Mouse (Mus musculus): ENCODE results near the gene 2310022B05Rik. TPM values are rescaled to one million over a fixed set of nuclear protein-coding genes. Genes with fewer than 3 reads are reported as not detected.

Gene 2310022B05Rik
- total RNA-seq, 2 experiments from 2014 or later = 52.3 to 58.1 TPM

DNA sequence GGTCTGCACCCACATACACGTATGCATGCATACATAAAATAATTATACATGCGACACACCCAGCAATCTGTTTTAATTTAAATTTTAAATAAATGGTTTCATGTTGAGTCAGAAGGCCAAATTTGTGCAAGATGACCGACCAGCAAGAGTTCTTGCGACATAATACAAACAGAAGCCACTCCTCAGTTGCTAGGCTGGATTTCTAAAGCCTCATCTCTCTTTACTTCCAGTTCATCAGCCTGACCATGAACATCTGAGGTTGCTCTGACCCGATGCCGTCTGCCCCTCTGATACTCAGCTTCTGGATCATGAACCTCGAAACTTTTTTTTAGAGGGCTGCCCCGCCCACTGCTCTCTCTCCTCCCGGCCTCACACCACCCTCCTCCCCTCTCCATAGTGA lies 44.9 kb downstream of the 2310022B05Rik start:
- DNase-seq (ENCODE audit: low spot score in 2 of 2) = no peak
- intact Hi-C loops (cut with DNase I) = loop anchor here (5.0 kb wide), 1 partner anchor 44 kb away; the partner anchor contains the start of gene 2310022B05Rik

DNA sequence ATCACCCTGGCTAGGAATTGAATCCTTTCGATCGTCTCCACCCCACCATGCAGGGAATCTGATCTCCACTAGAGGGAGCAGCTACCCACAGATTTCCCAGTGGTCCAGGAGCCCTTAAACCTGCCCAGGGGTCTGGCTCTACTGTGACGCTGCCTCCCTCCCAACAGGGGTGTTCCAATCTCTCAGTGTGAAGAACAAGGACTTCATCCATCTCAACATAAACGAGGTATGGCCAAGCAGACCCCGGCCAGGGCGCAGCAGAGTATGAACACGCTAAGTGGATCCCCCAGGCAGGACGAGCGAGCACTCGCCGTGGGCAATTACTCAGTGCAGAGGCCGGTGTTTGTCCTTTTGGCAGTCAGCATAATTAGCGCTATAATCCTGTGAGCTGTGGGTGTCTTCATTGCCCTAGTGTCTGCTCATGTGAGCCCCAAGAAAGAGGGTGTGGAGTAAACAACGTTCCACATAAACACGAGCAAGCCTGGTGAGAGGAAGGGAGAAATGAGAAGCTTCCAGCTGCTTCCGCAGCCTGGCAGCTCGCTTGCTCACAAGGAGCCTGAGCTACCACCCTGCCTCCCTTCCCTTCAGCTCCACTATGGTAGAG lies 45.8 kb downstream of the 2310022B05Rik start:
- DNase-seq (ENCODE audit: low spot score in 2 of 2) = peak; percentile 80 to 87
- intact Hi-C loops (cut with DNase I) = loop anchor here (1.0 to 5.0 kb wide), 2 partner anchors 45 to 60 kb away; partner anchors contain the start of gene 2310022B05Rik

DNA sequence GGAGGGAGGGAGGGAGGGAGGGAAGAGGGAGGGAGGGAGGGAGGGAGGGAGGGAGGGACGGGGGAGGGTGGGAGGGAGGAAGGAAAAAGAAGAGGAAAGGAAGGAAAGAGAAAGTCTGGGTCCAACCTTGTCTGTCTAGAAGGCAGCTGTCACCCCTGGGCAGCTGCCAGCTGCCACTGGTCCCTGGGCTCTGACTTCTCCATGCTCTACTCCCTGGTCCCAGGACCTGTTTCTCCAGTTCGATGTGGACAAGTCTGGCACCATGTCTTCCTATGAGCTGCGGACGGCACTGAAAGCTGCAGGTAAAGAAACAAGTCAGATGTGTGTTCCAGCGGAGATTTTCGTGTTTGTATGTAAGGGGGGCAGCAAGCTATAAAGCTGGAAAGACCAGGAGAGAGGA lies 48.8 kb downstream of the 2310022B05Rik start:
- intact Hi-C loops (cut with DNase I) = no loop called here
- DNase-seq (ENCODE audit: low spot score in 2 of 2) = no peak

DNA sequence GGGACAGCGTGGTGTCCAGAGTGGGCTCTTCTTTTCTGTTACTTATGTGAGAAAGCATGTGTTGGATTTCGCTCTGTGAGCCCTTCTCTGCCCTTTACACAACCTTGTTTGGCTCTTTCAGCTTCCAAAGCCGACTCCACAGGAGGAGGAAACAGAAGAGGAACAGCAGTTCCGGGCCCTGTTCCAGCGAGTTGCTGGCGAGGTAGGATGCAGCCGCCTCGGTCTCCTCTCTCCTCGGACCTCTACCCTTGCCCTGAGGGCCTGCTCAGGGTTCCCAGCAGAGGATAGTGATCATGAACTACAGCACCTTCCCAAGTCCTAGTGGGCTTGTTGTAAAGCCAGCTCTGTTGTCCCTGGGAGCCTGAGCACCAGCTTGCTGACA lies 54.2 kb downstream of the 2310022B05Rik start:
- DNase-seq (ENCODE audit: low spot score in 2 of 2) = no peak
- intact Hi-C loops (cut with DNase I) = no loop called here

DNA sequence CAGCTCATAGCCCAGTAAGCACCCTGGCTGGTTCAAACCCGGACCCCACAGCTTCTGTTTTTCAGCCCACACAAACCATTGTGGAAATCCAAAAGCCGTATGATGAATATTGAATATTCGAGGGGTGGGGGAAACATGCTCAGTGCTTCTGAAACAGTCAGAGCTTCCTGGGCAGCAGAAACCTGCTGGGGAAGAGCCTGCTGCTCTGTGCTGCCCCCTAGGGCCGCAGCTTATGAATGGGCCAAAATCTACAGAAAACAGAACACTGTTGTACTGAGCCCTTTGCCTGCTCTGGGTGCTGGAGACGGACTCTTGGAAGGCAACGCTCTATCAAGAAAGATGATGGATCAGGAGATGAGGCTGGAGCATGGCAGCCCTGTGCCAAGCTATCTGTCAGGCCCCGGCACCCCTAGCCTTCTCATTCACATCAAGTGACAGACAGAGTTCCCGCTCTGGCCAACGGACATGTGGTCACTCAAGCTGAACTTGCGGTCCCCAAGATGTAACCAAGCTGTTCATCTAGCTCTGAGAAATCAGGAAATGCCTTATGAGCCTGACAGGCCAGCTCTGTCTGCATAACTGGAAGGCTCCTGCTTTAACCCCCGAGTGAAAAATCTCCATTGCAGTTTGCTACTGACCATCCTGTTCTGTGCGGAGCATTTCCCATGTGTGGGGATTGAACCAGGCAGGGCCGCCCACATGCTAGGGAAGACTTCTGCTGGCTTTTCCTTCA lies 54.8 kb downstream of the 2310022B05Rik start:
- intact Hi-C loops (cut with DNase I) = no loop called here
- no peak for DNase-seq (ENCODE audit: low spot score in 2 of 2)

DNA sequence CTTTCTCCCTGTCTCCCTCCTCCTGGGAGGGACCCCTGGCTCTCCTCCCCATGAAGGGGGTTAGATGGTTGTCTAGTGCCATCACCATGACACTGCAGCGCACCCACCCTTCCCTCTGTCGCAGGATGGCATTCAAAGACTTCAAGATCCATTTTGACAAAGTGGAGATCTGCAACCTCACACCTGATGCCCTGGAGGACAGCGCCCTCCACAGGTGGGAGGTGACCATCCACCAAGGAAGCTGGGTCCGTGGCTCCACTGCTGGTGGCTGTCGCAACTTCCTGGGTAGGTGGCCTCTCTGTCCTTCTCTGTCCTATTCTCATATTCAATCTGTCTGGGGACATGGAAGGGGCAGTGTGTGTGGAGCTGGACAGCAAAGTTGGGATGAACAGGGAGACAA lies 59.1 kb downstream of the 2310022B05Rik start:
- DNase-seq (ENCODE audit: low spot score in 2 of 2) = no peak
- intact Hi-C loops (cut with DNase I) = no loop called here

DNA sequence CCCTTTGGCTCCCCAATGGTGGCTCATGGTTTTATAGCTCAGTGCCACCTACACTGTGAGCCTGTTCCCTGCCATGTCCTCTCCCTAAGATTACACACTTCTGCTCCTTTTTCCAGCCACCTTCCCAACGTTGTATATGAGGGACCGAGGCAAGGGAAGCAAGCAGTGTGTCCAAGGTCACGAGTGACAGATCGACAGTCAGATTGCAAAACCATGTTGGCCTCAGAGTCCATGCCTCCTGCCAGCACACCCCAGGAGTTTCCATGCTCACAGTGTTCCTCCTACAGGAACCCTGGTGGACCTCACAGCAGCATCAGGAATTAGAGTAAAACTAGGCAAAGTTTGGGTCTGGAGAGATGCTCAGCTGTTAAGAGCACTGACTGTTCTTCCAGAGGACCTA lies 73.8 kb downstream of the 2310022B05Rik start:
- DNase-seq (ENCODE audit: low spot score in 2 of 2) = no peak
- intact Hi-C loops (cut with DNase I) = no loop called here

DNA sequence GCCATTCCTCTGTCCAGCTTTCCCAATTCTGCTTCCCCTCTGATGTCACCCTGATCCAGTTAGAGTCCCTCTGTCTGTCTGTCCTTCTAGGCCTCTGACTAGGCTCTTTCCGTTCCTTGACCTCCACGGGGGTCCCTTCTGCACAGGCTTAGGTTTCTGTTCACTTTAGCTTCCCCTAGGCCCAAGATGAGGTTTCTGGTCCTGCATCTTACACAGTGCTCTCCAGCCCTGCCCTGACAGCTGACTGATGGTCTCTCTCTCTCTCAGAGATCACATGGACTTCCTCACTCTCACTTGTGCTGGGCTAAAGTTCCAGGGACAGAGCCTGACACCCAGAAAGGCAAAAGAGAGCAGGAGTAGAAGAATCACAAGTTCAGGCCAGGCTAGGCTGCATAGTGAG lies 76.6 kb downstream of the 2310022B05Rik start:
- intact Hi-C loops (cut with DNase I) = no loop called here
- DNase-seq (ENCODE audit: low spot score in 2 of 2) = no peak

Other genes starting within 250 kb of the 2310022B05Rik start
- gene Pgbd5, start 223.7 kb downstream of the 2310022B05Rik start, total RNA-seq (2021) = 100 to 1,000 TPM; 211 to 220 TPM
- gene Cog2, start 142.6 kb downstream of the 2310022B05Rik start, total RNA-seq (2021) = 10 to 100 TPM; 37.1 to 41.7 TPM
- gene Agt, start 93.7 kb downstream of the 2310022B05Rik start, total RNA-seq (2021) = 10 to 100 TPM; 10.6 to 19.5 TPM
- gene Capn9, start 87.3 kb downstream of the 2310022B05Rik start, total RNA-seq (2021) = under 1 TPM in 1 of 2 experiments, not detected in 1; 0.12 TPM
- gene Ttc13, start 58.6 kb upstream of the 2310022B05Rik start, total RNA-seq (2021) = 10 to 100 TPM; 35.6 to 49.9 TPM
- gene Arv1, start 58.8 kb upstream of the 2310022B05Rik start, total RNA-seq (2021) = 10 to 100 TPM in 1 of 2 experiments, 1 to 10 TPM in 1; 9.8 to 12.7 TPM
- gene Fam89a, start 88.5 kb upstream of the 2310022B05Rik start, total RNA-seq (2021) = under 1 TPM; 0.29 to 0.54 TPM
- 1 to 10 TPM; 2.0 to 2.4 TPM for gene Trim67, start 129.7 kb upstream of the 2310022B05Rik start, total RNA-seq (2021)
- gene Gnpat, start 199.7 kb upstream of the 2310022B05Rik start, total RNA-seq (2021) = 10 to 100 TPM; 47.4 to 57.8 TPM
- 10 to 100 TPM; 19.6 to 20.9 TPM for gene 2810004N23Rik, start 199.8 kb upstream of the 2310022B05Rik start, total RNA-seq (2021)
- gene Exoc8, start 234.3 kb upstream of the 2310022B05Rik start, total RNA-seq (2021) = 10 to 100 TPM; 34.5 to 35.3 TPM
- 10 to 100 TPM; 11.5 to 15.0 TPM for gene Sprtn, start 234.5 kb upstream of the 2310022B05Rik start, total RNA-seq (2021)